Mouse (Mus musculus): ENCODE results near the gene Gtf3c6.

Gene Gtf3c6

GRCm38 (mm10) chr10:40257414-40258255, at the start of gene Gtf3c6:
Gtf3c6 (minus strand) TSS chr10:40258108.
- DNase-seq (ENCODE audit: low read depth): peak; percentile 97

GRCm38 (mm10) chr10:40305989-40306388, 48.1 kb upstream of the Gtf3c6 start:
- DNase-seq (ENCODE audit: low read depth): peak; percentile 50

GRCm38 (mm10) chr10:40302140-40302985, 44.5 kb upstream of the Gtf3c6 start, which contains the start of gene Amd1:
Amd1 (minus strand) TSS chr10:40302186.
- DNase-seq (ENCODE audit: low read depth): peak; percentile 99

GRCm38 (mm10) chr10:40301181-40302075, 43.5 kb upstream of the Gtf3c6 start:
- peak; percentile 77 for DNase-seq (ENCODE audit: low read depth)

- DNase-seq (ENCODE audit: low read depth): no peak
Observed at GRCm38 (mm10) chr10:40300648-40301171, 42.8 kb upstream of the Gtf3c6 start.

- DNase-seq (ENCODE audit: low read depth): no peak
Observed at GRCm38 (mm10) chr10:40292640-40293039, 34.7 kb upstream of the Gtf3c6 start.

GRCm38 (mm10) chr10:40286767-40287166, 28.9 kb upstream of the Gtf3c6 start:
- DNase-seq (ENCODE audit: low read depth): peak; percentile 28

GRCm38 (mm10) chr10:40285571-40285970, 27.7 kb upstream of the Gtf3c6 start:
- no peak for DNase-seq (ENCODE audit: low read depth)

GRCm38 (mm10) chr10:40284997-40285396, 27.1 kb upstream of the Gtf3c6 start:
- DNase-seq (ENCODE audit: low read depth): no peak

- no peak for DNase-seq (ENCODE audit: low read depth)
Observed at GRCm38 (mm10) chr10:40284179-40284831, 26.4 kb upstream of the Gtf3c6 start.

- no peak for DNase-seq (ENCODE audit: low read depth)
Observed at GRCm38 (mm10) chr10:40283636-40284035, 25.7 kb upstream of the Gtf3c6 start.

GRCm38 (mm10) chr10:40281565-40281964, 23.7 kb upstream of the Gtf3c6 start:
- DNase-seq (ENCODE audit: low read depth): no peak

- no peak for DNase-seq (ENCODE audit: low read depth)
Observed at GRCm38 (mm10) chr10:40278317-40278716, 20.4 kb upstream of the Gtf3c6 start.

- DNase-seq (ENCODE audit: low read depth): no peak
Observed at GRCm38 (mm10) chr10:40275991-40276390, 18.1 kb upstream of the Gtf3c6 start.

- DNase-seq (ENCODE audit: low read depth): no peak
Observed at GRCm38 (mm10) chr10:40273938-40274337, 16.0 kb upstream of the Gtf3c6 start.

- DNase-seq (ENCODE audit: low read depth): no peak
Observed at GRCm38 (mm10) chr10:40271216-40271615, 13.3 kb upstream of the Gtf3c6 start.

- DNase-seq (ENCODE audit: low read depth): no peak
Observed at GRCm38 (mm10) chr10:40264920-40265319, 7.0 kb upstream of the Gtf3c6 start.

GRCm38 (mm10) chr10:40263691-40264090, 5.8 kb upstream of the Gtf3c6 start:
- no peak for DNase-seq (ENCODE audit: low read depth)

GRCm38 (mm10) chr10:40262200-40262599, 4.3 kb upstream of the Gtf3c6 start:
- no peak for DNase-seq (ENCODE audit: low read depth)

GRCm38 (mm10) chr10:40260305-40260704, 2.4 kb upstream of the Gtf3c6 start:
- no peak for DNase-seq (ENCODE audit: low read depth)

GRCm38 (mm10) chr10:40259542-40259941, 1.6 kb upstream of the Gtf3c6 start:
- DNase-seq (ENCODE audit: low read depth): no peak

Measured in induced T-regulatory cell, adult 2 months (primary cell).